Mouse (Mus musculus) liver, embryonic 13.5 days (tissue): ENCODE measurements around the gene Phf11a. TPM values are rescaled to one million over a fixed set of nuclear protein-coding genes. Genes with fewer than 3 reads are reported as not detected.
A peak's percentile ranks its signal among the peaks of the same experiment; 100 is the strongest.

ENCODE experiments used
- ATAC-seq: fragments of 200-750 bp; cut with Nextera tagmentation; 2 replicates; pipeline ENCODE4 v1.8.0; 2017; ENCODE audit warnings: low read depth, mild to moderate bottlenecking, moderate number of reproducible peaks, moderate library complexity
- DNase-seq: peaks from one replicate; pipeline ENCODE4 v3.0.0; 2022
- H3K27ac ChIP-seq: fragments of 300-500 bp; sonication (generic); 2 replicates; pipeline ENCODE4 v1.5.1; 2015; ENCODE audit warnings: moderate library complexity, mild to moderate bottlenecking, inconsistent platforms
- H3K27me3 ChIP-seq: fragments of 300-500 bp; sonication (generic); 2 replicates; pipeline ENCODE4 v1.6.1; 2015; ENCODE audit warnings: mild to moderate bottlenecking, inconsistent platforms
- H3K36me3 ChIP-seq: fragments of 300-500 bp; sonication (generic); 2 replicates; pipeline ENCODE4 v1.6.1; 2015; ENCODE audit warnings: mild to moderate bottlenecking, inconsistent platforms
- H3K4me1 ChIP-seq: fragments of 300-500 bp; sonication (generic); replicated peaks from 2 replicates; pipeline ENCODE4 v1.6.1; 2015; ENCODE audit warnings: inconsistent platforms
- H3K4me2 ChIP-seq: fragments of 300-500 bp; sonication (generic); 2 replicates; pipeline ENCODE4 v1.6.1; 2015; ENCODE audit warnings: inconsistent platforms, mild to moderate bottlenecking, moderate library complexity
- H3K4me3 ChIP-seq: fragments of 300-500 bp; sonication (generic); replicated peaks from 2 replicates; pipeline ENCODE4 v1.5.1; 2015; ENCODE audit warnings: mild to moderate bottlenecking, inconsistent platforms
- H3K9ac ChIP-seq: fragments of 300-500 bp; sonication (generic); 2 replicates; pipeline ENCODE4 v1.6.1; 2015; ENCODE audit warnings: mild to moderate bottlenecking, inconsistent platforms
- H3K9me3 ChIP-seq: fragments of 300-500 bp; sonication (generic); replicated peaks from 2 replicates; pipeline ENCODE4 v1.6.1; 2016; ENCODE audit warnings: inconsistent platforms
- WGBS: fragments of 180-500 bp; shearing (Covaris S2); methylation state at CpG from one replicate; pipeline ENCODE4 v1.1.7; 2015; ENCODE audit not compliant: insufficient replicate concordance; 5-methylcytosine and 5-hydroxymethylcytosine counted together
- polyA plus RNA-seq: library from polyadenylated mRNA; unstranded; fragments of >200 nt; fragmentation: Nextera tagmentation; extraction: Ambion mirVana; gene quantifications from 2 replicates; pipeline ENCODE4 v1.2.1, GENCODE M21; 2015

Gene Phf11a
- polyA plus RNA-seq, 1 experiment from 2014 or later: 0.32 TPM

GRCm38 (mm10) chr14:59233635-59234034 is 63.7 kb downstream of the Phf11a start:
- WGBS: 82% methylated on average over 9 of the region's 9 CpGs
- Histone ChIP-seq H3K4me2 (no peak overlapping the region), H3K27me3 (no peaks in the 10 kb centered on the region), H3K4me3 (no peak overlapping the region), H3K4me1 (no peaks in the 10 kb centered on the region), H3K9me3 (no peaks in the 10 kb centered on the region), H3K36me3 (peaks cover 50% of the 10 kb centered on the region), H3K9ac (no peak overlapping the region), H3K27ac (no peak overlapping the region)
- ATAC-seq (no peak), DNase-seq (no peak)

- H3K4me3 ChIP-seq: no peak overlapping the region
- peak; percentile 13 for DNase-seq
- H3K4me2 ChIP-seq: no peak overlapping the region
- H3K27ac ChIP-seq: no peak overlapping the region
- peak; percentile 71 for ATAC-seq
- no peaks in the 10 kb centered on the region for H3K27me3 ChIP-seq
- H3K9ac ChIP-seq: no peak overlapping the region
- no peaks in the 10 kb centered on the region for H3K9me3 ChIP-seq
- H3K36me3 ChIP-seq: peaks cover 44% of the 10 kb centered on the region
- 49% methylated on average over 5 of the region's 5 CpGs for WGBS
- H3K4me1 ChIP-seq: no peaks in the 10 kb centered on the region
Measured at GRCm38 (mm10) chr14:59232003-59232402, 65.3 kb downstream of the Phf11a start.

GRCm38 (mm10) chr14:59230331-59230966 is 66.9 kb downstream of the Phf11a start:
- no peaks in the 10 kb centered on the region for H3K9me3 ChIP-seq
- H3K4me3 ChIP-seq: no peak overlapping the region
- no peaks in the 10 kb centered on the region for H3K4me1 ChIP-seq
- DNase-seq (no peak), ATAC-seq (no peak)
- no peaks in the 10 kb centered on the region for H3K27me3 ChIP-seq
- H3K27ac ChIP-seq: no peak overlapping the region
- no peak overlapping the region for H3K9ac ChIP-seq
- 79% methylated on average over 21 of the region's 21 CpGs for WGBS
- no peak overlapping the region for H3K4me2 ChIP-seq
- peaks cover 49% of the 10 kb centered on the region for H3K36me3 ChIP-seq

GRCm38 (mm10) chr14:59229822-59230221 is 67.5 kb downstream of the Phf11a start:
- no peaks in the 10 kb centered on the region for H3K4me1 ChIP-seq
- ATAC-seq: no peak
- H3K9ac ChIP-seq: no peak overlapping the region
- no peak for DNase-seq
- 86% methylated on average over 3 of the region's 3 CpGs for WGBS
- H3K9me3 ChIP-seq: no peaks in the 10 kb centered on the region
- no peak overlapping the region for H3K27ac ChIP-seq
- no peak overlapping the region for H3K4me3 ChIP-seq
- no peaks in the 10 kb centered on the region for H3K27me3 ChIP-seq
- no peak overlapping the region for H3K4me2 ChIP-seq
- peaks cover 49% of the 10 kb centered on the region for H3K36me3 ChIP-seq

Other genes with a start within 250 kb of the Phf11a start
- gene 1700129C05Rik, start 154.6 kb downstream of the Phf11a start, polyA plus RNA-seq: not detected in 2 replicates
- not detected in 2 replicates for gene Gm5142, start 118.8 kb downstream of the Phf11a start, polyA plus RNA-seq
- gene Rcbtb1, start 96.3 kb downstream of the Phf11a start, polyA plus RNA-seq: 17.5 and 23.1 TPM in 2 replicates
- gene Gm6904, start 37.3 kb downstream of the Phf11a start, polyA plus RNA-seq: not detected in 2 replicates
- gene Phf11b, start 43.8 kb upstream of the Phf11a start, polyA plus RNA-seq: 0.77 and 1.3 TPM in 2 replicates
- 1.2 and 1.4 TPM in 2 replicates for gene Phf11d, start 67.9 kb upstream of the Phf11a start, polyA plus RNA-seq
- 0.45 and 0.57 TPM in 2 replicates for gene Phf11c, start 97.9 kb upstream of the Phf11a start, polyA plus RNA-seq
- gene Setdb2, start 143.4 kb upstream of the Phf11a start, polyA plus RNA-seq: 9.9 and 10.8 TPM in 2 replicates
- gene Cab39l, start 143.4 kb upstream of the Phf11a start, polyA plus RNA-seq: 30.7 and 39.7 TPM in 2 replicates